Mouse (Mus musculus) bone marrow, adult 2 months (tissue): ENCODE data around the gene Sox5.

Experiments used
- CTCF ChIP-seq: fragments of 200-500 bp; IDR thresholded peaks from 2 replicates; pipeline ENCODE4 v1.5.1; 2011; ENCODE audit warnings: low read length, control low read depth; ENCODE audit not compliant: control insufficient read depth, insufficient read depth
- POLR2A ChIP-seq: fragments of 200-500 bp; IDR thresholded peaks from 2 replicates; pipeline ENCODE4 v1.6.1; 2011; ENCODE audit warnings: low read depth, mild to moderate bottlenecking, control low read depth, low read length, borderline replicate concordance; ENCODE audit not compliant: control insufficient read depth

DNA sequence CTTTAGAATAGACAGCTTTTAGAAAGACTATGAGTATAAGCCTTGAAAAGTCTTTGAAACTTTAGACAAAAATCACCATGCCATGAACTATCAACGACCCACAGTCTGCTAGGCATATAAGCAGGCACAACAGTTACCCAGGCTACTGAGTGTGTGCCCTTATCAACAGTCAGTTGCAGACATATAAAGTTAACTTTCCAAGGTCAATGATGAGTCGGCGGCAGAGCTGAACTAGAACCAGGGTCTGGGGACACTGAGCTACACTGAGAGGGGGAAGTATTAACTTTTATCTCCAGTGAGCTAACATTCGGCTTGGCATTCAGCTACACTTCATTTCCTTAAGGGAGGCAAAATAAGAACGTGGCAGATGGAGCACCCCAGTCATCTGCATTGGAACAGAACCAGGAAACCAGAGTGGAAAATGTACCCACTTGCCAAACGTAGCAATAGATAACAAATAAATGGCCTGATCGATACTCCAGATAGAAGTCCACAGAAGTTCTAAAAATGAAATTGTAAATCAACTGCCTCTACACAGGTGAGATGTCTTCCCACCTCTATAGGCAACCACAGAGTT, 154.2 kb downstream of the Sox5 start:
- TF ChIP-seq CTCF (no peak), POLR2A (no peak)
